Mouse (Mus musculus) stomach, postnatal 0 days (tissue): ENCODE data around the gene Ift57.

Experiments
- CTCF ChIP-seq: IDR thresholded peaks from 2 replicates; pipeline ENCODE4 v1.5.1; 2016; ENCODE audit warnings: antibody characterized with exemption, low read depth, mild to moderate bottlenecking, moderate library complexity
- EP300 ChIP-seq: optimal IDR thresholded peaks from 2 replicates; pipeline ENCODE3; 2016; ENCODE audit warnings: antibody characterized with exemption

- TF ChIP-seq EP300: no peak
- TF ChIP-seq CTCF: no peak
Observed at GRCm38 (mm10) chr16:49710188-49710587, 11.2 kb downstream of the Ift57 start.
